Mouse (Mus musculus) lung, postnatal 0 days (tissue): ENCODE results near the gene Gm20388.

Experiments used
- CTCF ChIP-seq: IDR thresholded peaks from 2 replicates; pipeline ENCODE4 v1.5.1; 2016; ENCODE audit warnings: antibody characterized with exemption, mild to moderate bottlenecking
- EP300 ChIP-seq: IDR thresholded peaks from 2 replicates; pipeline ENCODE4 v1.6.1; 2016; ENCODE audit warnings: antibody characterized with exemption, mild to moderate bottlenecking, control low read depth

DNA sequence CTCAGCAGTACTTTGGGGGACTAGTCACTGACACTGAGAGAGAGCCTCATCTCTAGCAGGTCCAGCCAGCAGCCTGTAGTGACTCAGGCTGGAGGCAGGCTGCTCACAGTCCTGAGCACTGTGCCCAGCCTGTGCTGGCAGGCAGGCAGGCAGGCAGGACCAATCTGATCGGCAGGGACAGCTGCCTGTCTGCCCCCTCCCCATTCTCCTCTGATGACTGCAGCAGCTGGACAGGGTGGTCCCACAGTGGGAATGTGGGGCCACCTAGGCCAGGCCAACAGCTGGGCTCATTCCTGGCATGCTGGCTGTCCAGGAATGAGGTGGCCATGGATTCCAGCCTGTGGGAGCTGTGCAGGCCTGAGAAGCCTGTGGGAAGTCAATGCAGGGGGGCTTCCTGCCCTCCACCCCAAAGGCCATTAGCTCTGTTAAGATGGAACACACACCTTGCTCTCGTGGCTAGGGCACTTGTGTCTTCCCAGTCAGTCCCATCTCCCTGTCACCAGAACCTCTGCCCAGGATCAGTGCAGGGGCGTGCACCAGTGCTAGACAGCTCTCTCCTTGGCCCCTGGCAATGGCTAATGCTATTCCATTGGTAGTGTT lies 2940.1 kb downstream of the Gm20388 start:
- no peak for TF ChIP-seq CTCF
- no peak for TF ChIP-seq EP300
